Mouse (Mus musculus): Measurements from ENCODE around the gene Nmrk2. TPM values are rescaled to one million over a fixed set of nuclear protein-coding genes. Genes with fewer than 3 reads are reported as not detected.
A peak's percentile ranks its signal among the peaks of the same experiment; 100 is the strongest.
"Not testable (repeated sequence)": the region's sequence is repeated elsewhere in the genome, so short reads cannot be mapped to it uniquely, and the experiment has no call there.

Gene Nmrk2
- polyA plus RNA-seq, 1 experiment from 2014 or later = not detected

GRCm38 (mm10) chr10:81177491-81177925 lies 24.3 kb downstream of the Nmrk2 start:
- H3K4me1 ChIP-seq (replicated peaks; ENCODE audit: control insufficient read depth, insufficient read depth, low read length) = peaks cover 41% of the 10 kb centered on the region
- DNase-seq (ENCODE audit: low spot score) (no peak), ATAC-seq (replicated peaks; ENCODE audit: low FRiP score) (no peak)
- H3K36me3 ChIP-seq (ENCODE audit: control insufficient read depth, insufficient read depth, low read length) = peaks cover 52% of the 10 kb centered on the region
- WGBS = 7% methylated on average over 16 of the region's 16 CpGs
- peak overlapping the region; percentile 99 for H3K4me2 ChIP-seq
- H3K27ac ChIP-seq (ENCODE audit: low read depth, low read length) = peak overlapping the region; percentile 92
- peak overlapping the region; percentile 100 for H3K4me3 ChIP-seq (ENCODE audit: low read depth, low read length)
- no peaks in the 10 kb centered on the region for H3K9me3 ChIP-seq (ENCODE audit: control insufficient read depth, low read length)
- H3K9ac ChIP-seq (ENCODE audit: low read depth, low read length) = peak overlapping the region; percentile 100
- H3K27me3 ChIP-seq (replicated peaks; ENCODE audit: control insufficient read depth, insufficient read depth, low read length) = no peaks in the 10 kb centered on the region

GRCm38 (mm10) chr10:81176466-81177271 lies 25.2 kb downstream of the Nmrk2 start, which contains the start of gene Eef2:
Gene Eef2, plus strand, starts transcription at chr10:81176631.
- H3K9me3 ChIP-seq (ENCODE audit: control insufficient read depth, low read length) = no peaks in the 10 kb centered on the region
- H3K4me3 ChIP-seq (ENCODE audit: low read depth, low read length) = peak within 1 kb of the TSS; percentile 100
- no peaks in the 10 kb centered on the region for H3K27me3 ChIP-seq (replicated peaks; ENCODE audit: control insufficient read depth, insufficient read depth, low read length)
- H3K36me3 ChIP-seq (ENCODE audit: control insufficient read depth, insufficient read depth, low read length) = peaks cover 45% of the 10 kb centered on the region
- H3K27ac ChIP-seq (ENCODE audit: low read depth, low read length) = peak within 1 kb of the TSS; percentile 92
- DNase-seq (ENCODE audit: low spot score) (peak; percentile 96), ATAC-seq (replicated peaks; ENCODE audit: low FRiP score) (peak; percentile 77)
- peak within 1 kb of the TSS; percentile 99 for H3K4me2 ChIP-seq
- peaks cover 41% of the 10 kb centered on the region for H3K4me1 ChIP-seq (replicated peaks; ENCODE audit: control insufficient read depth, insufficient read depth, low read length)
- peak within 1 kb of the TSS; percentile 100 for H3K9ac ChIP-seq (ENCODE audit: low read depth, low read length)
- WGBS = under 1% methylated on average over 77 of the region's 77 CpGs

GRCm38 (mm10) chr10:81175936-81176465 lies 25.9 kb downstream of the Nmrk2 start:
- Histone ChIP-seq H3K9ac (ENCODE audit: low read depth, low read length) (peak overlapping the region; percentile 53), H3K9me3 (ENCODE audit: control insufficient read depth, low read length) (no peaks in the 10 kb centered on the region), H3K27me3 (replicated peaks; ENCODE audit: control insufficient read depth, insufficient read depth, low read length) (no peaks in the 10 kb centered on the region), H3K4me3 (ENCODE audit: low read depth, low read length) (peak overlapping the region; percentile 100), H3K4me1 (replicated peaks; ENCODE audit: control insufficient read depth, insufficient read depth, low read length) (peaks cover 41% of the 10 kb centered on the region), H3K27ac (ENCODE audit: low read depth, low read length) (peak overlapping the region; percentile 92), H3K4me2 (peak overlapping the region; percentile 99), H3K36me3 (ENCODE audit: control insufficient read depth, insufficient read depth, low read length) (peaks cover 39% of the 10 kb centered on the region)
- ATAC-seq (replicated peaks; ENCODE audit: low FRiP score) (peak; percentile 1; the same call in 1 of the 2 replicates), DNase-seq (ENCODE audit: low spot score) (no peak)
- 11% methylated on average over 13 of the region's 13 CpGs for WGBS

GRCm38 (mm10) chr10:81175345-81175701 lies 26.5 kb downstream of the Nmrk2 start:
- Histone ChIP-seq H3K4me1 (replicated peaks; ENCODE audit: control insufficient read depth, insufficient read depth, low read length) (peaks cover 39% of the 10 kb centered on the region), H3K36me3 (ENCODE audit: control insufficient read depth, insufficient read depth, low read length) (peaks cover 32% of the 10 kb centered on the region), H3K4me3 (ENCODE audit: low read depth, low read length) (peak overlapping the region; percentile 41; the same call in 1 of the 2 replicates), H3K4me2 (peak overlapping the region; percentile 99), H3K27ac (ENCODE audit: low read depth, low read length) (peak overlapping the region; percentile 92; the same call in 1 of the 2 replicates)
- not testable (repeated sequence) for H3K27me3 ChIP-seq (replicated peaks; ENCODE audit: control insufficient read depth, insufficient read depth, low read length); H3K9me3 ChIP-seq (ENCODE audit: control insufficient read depth, low read length); H3K9ac ChIP-seq (ENCODE audit: low read depth, low read length); ATAC-seq (replicated peaks; ENCODE audit: low FRiP score); DNase-seq (ENCODE audit: low spot score)
- WGBS = 9% methylated on average over 4 of the region's 4 CpGs

- Histone ChIP-seq H3K4me1 (replicated peaks; ENCODE audit: control insufficient read depth, insufficient read depth, low read length) (peaks cover 37% of the 10 kb centered on the region), H3K9me3 (ENCODE audit: control insufficient read depth, low read length) (no peaks in the 10 kb centered on the region)
- ATAC-seq (replicated peaks; ENCODE audit: low FRiP score) = peak; percentile 32; the same call in 1 of the 2 replicates
These were observed 27.1 kb downstream of the Nmrk2 start for GRCm38 (mm10) chr10:81174617-81175344.

GRCm38 (mm10) chr10:81173132-81173531 lies 28.7 kb downstream of the Nmrk2 start:
- H3K9ac ChIP-seq (ENCODE audit: low read depth, low read length) = peak overlapping the region; percentile 60
- ATAC-seq (replicated peaks; ENCODE audit: low FRiP score) = peak; percentile 15; the same call in 1 of the 2 replicates

More at GRCm38 (mm10) chr10:81174617-81175344, 27.1 kb downstream of the Nmrk2 start:
- Histone ChIP-seq H3K4me2 (peak overlapping the region; percentile 99), H3K27me3 (replicated peaks; ENCODE audit: control insufficient read depth, insufficient read depth, low read length) (no peaks in the 10 kb centered on the region), H3K4me3 (ENCODE audit: low read depth, low read length) (peak overlapping the region; percentile 41), H3K27ac (ENCODE audit: low read depth, low read length) (peak overlapping the region; percentile 92; the same call in 1 of the 2 replicates), H3K36me3 (ENCODE audit: control insufficient read depth, insufficient read depth, low read length) (peaks cover 26% of the 10 kb centered on the region), H3K9ac (ENCODE audit: low read depth, low read length) (0 out of 2 replicates have a peak overlapping the region, but pooled peaks have one; percentile 17)
- peak; percentile 85 for DNase-seq (ENCODE audit: low spot score)
- WGBS = 7% methylated on average over 29 of the region's 29 CpGs

GRCm38 (mm10) chr10:81169411-81169900 lies 32.4 kb downstream of the Nmrk2 start:
- not testable (repeated sequence) for H3K36me3 ChIP-seq (ENCODE audit: control insufficient read depth, insufficient read depth, low read length); ATAC-seq (replicated peaks; ENCODE audit: low FRiP score); H3K9me3 ChIP-seq (ENCODE audit: control insufficient read depth, low read length); H3K27me3 ChIP-seq (replicated peaks; ENCODE audit: control insufficient read depth, insufficient read depth, low read length); DNase-seq (ENCODE audit: low spot score); H3K9ac ChIP-seq (ENCODE audit: low read depth, low read length)
- H3K4me3 ChIP-seq (ENCODE audit: low read depth, low read length) = peak overlapping the region; percentile 13; the same call in 1 of the 2 replicates
- H3K4me2 ChIP-seq = peak overlapping the region; percentile 38
- H3K4me1 ChIP-seq (replicated peaks; ENCODE audit: control insufficient read depth, insufficient read depth, low read length) = peaks cover 22% of the 10 kb centered on the region
- H3K27ac ChIP-seq (ENCODE audit: low read depth, low read length) = peak overlapping the region; percentile 6; the same call in 1 of the 2 replicates
- 29% methylated on average over 14 of the region's 14 CpGs for WGBS

More at GRCm38 (mm10) chr10:81173132-81173531, 28.7 kb downstream of the Nmrk2 start:
- H3K9me3 ChIP-seq (ENCODE audit: control insufficient read depth, low read length) = no peaks in the 10 kb centered on the region
- peak overlapping the region; percentile 54 for H3K4me2 ChIP-seq
- 4% methylated on average over 21 of the region's 21 CpGs for WGBS
- H3K4me1 ChIP-seq (replicated peaks; ENCODE audit: control insufficient read depth, insufficient read depth, low read length) = peaks cover 30% of the 10 kb centered on the region
- H3K36me3 ChIP-seq (ENCODE audit: control insufficient read depth, insufficient read depth, low read length) = peaks cover 10% of the 10 kb centered on the region
- H3K4me3 ChIP-seq (ENCODE audit: low read depth, low read length) = no peak overlapping the region; the same call in 1 of the 2 replicates
- DNase-seq (ENCODE audit: low spot score) = peak; percentile 82
- peak overlapping the region; percentile 90 for H3K27ac ChIP-seq (ENCODE audit: low read depth, low read length)
- H3K27me3 ChIP-seq (replicated peaks; ENCODE audit: control insufficient read depth, insufficient read depth, low read length) = no peaks in the 10 kb centered on the region

Measured in liver, embryonic 11.5 days (tissue).